Mouse (Mus musculus) kidney, embryonic 16.5 days (tissue): Measurements from ENCODE around the gene Tas2r135. TPM values are rescaled to one million over a fixed set of nuclear protein-coding genes. Genes with fewer than 3 reads are reported as not detected.

ENCODE experiments used
- ATAC-seq: fragments of 200-750 bp; cut with Nextera tagmentation; 2 replicates; pipeline ENCODE4 v1.8.0; 2017; ENCODE audit warnings: moderate TSS enrichment; ENCODE audit not compliant: low FRiP score, low TSS enrichment
- H3K27ac ChIP-seq: fragments of 300-500 bp; sonication (generic); 2 replicates; pipeline ENCODE4 v1.5.1; 2014; ENCODE audit warnings: low read length
- H3K27me3 ChIP-seq: fragments of 300-500 bp; sonication (generic); 2 replicates; pipeline ENCODE4 v1.6.1; 2014; ENCODE audit warnings: low read length, control low read depth, mixed read lengths; ENCODE audit not compliant: insufficient read depth
- H3K36me3 ChIP-seq: fragments of 300-500 bp; sonication (generic); 2 replicates; pipeline ENCODE4 v1.6.1; 2014; ENCODE audit warnings: low read length, control low read depth, mixed read lengths; ENCODE audit not compliant: insufficient read depth
- H3K4me1 ChIP-seq: fragments of 300-500 bp; sonication (generic); 2 replicates; pipeline ENCODE4 v1.6.1; 2014; ENCODE audit warnings: low read length, control low read depth, mixed read lengths; ENCODE audit not compliant: insufficient read depth
- H3K4me2 ChIP-seq: fragments of 300-500 bp; sonication (generic); replicated peaks from 2 replicates; pipeline ENCODE4 v1.6.1; 2014; ENCODE audit warnings: low read depth, low read length
- H3K4me3 ChIP-seq: fragments of 300-500 bp; sonication (generic); 2 replicates; pipeline ENCODE4 v1.5.1; 2014; ENCODE audit warnings: mild to moderate bottlenecking, low read length
- H3K9ac ChIP-seq: fragments of 300-500 bp; sonication (generic); replicated peaks from 2 replicates; pipeline ENCODE4 v1.6.1; 2014; ENCODE audit warnings: low read length
- H3K9me3 ChIP-seq: fragments of 300-500 bp; sonication (generic); 2 replicates; pipeline ENCODE4 v1.6.1; 2016; ENCODE audit warnings: low read length, control low read depth
- WGBS: fragments of 180-500 bp; shearing (Covaris S2); extraction: QIAGEN DNeasy Blood & Tissue Kit; methylation state at CpG from one replicate; pipeline ENCODE4 v1.1.7; 2014; 5-methylcytosine and 5-hydroxymethylcytosine counted together
- polyA plus RNA-seq: library from polyadenylated mRNA; unstranded; fragments of >200 nt; fragmentation: Nextera tagmentation; extraction: Ambion mirVana; gene quantifications from 2 replicates; pipeline ENCODE4 v1.2.1, GENCODE M21; 2015

The Tas2r135 gene
- polyA plus RNA-seq, 1 experiment from 2014 or later, result not detected

DNA sequence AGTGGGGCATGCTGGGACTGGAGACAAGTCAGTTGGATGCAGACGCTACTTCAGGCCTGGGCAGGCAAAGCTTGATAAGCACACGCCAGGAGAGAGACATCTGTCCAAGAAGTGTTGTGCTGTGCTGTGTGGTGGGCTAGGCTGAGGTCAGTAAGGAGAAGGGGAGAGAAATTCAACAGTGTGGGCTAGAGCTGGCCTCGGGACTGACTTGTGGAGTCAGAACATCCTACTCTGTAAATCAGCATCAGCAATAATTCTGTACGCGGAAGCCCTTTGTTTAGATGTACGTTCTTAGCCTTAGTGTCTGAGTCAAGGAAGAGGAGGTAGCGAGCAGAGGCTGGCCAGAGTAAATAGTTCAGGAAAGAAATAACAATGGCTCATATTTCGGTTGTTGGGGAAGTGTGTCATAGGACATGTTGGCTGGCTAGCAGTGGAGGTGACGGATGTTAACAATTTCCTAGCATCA lies 23.3 kb upstream of the Tas2r135 start:
- ATAC-seq, result peak; percentile 74
- Histone ChIP-seq H3K27me3 (no peaks in the 10 kb centered on the region), H3K4me3 (no peak overlapping the region), H3K4me2 (no peak overlapping the region), H3K9me3 (no peaks in the 10 kb centered on the region), H3K9ac (no peak overlapping the region), H3K27ac (peak overlapping the region; percentile 77), H3K36me3 (no peaks in the 10 kb centered on the region), H3K4me1 (peaks cover 8% of the 10 kb centered on the region; the same call in 1 of the 2 replicates)
- 20% methylated on average over 9 of the region's 9 CpGs for WGBS

DNA sequence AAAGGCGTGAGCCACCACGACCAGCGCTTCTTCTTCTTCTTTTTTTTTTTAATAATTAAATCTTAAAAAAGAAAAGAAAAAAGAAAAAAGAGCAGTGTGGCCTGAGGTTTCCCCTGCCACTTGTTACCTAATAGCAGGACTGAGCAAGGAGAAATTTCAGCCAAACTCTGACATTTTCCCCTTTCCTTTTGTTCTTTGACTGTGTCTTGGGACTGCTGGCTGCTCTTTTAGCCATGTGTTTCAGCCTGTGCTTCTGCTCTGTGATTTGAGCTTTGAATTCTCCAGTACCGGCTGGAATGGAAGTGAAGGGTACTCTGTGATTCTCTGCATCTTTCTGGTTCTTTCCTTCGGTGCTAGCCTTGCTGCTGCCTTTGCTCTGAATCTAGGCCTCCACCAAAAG lies 21.9 kb upstream of the Tas2r135 start:
- H3K27ac ChIP-seq, result no peak overlapping the region
- peaks cover 8% of the 10 kb centered on the region; the same call in 1 of the 2 replicates for H3K4me1 ChIP-seq
- H3K27me3 ChIP-seq, result no peaks in the 10 kb centered on the region
- no peaks in the 10 kb centered on the region for H3K9me3 ChIP-seq
- H3K9ac ChIP-seq, result no peak overlapping the region
- ATAC-seq, result no peak
- no peak overlapping the region for H3K4me2 ChIP-seq
- H3K4me3 ChIP-seq, result no peak overlapping the region
- no peaks in the 10 kb centered on the region for H3K36me3 ChIP-seq
- WGBS, result 89% methylated on average over 5 of the region's 5 CpGs

- H3K9ac ChIP-seq, result no peak overlapping the region
- no peak overlapping the region for H3K27ac ChIP-seq
- no peak overlapping the region for H3K4me3 ChIP-seq
- no peaks in the 10 kb centered on the region for H3K27me3 ChIP-seq
- no peak overlapping the region for H3K4me2 ChIP-seq
- no peaks in the 10 kb centered on the region for H3K9me3 ChIP-seq
- WGBS, result 54% methylated on average over 4 of the region's 4 CpGs
- no peak for ATAC-seq
- peaks cover 8% of the 10 kb centered on the region; the same call in 1 of the 2 replicates for H3K4me1 ChIP-seq
- H3K36me3 ChIP-seq, result no peaks in the 10 kb centered on the region
Measured at GRCm38 (mm10) chr6:42385635-42386034, 19.6 kb upstream of the Tas2r135 start.

GRCm38 (mm10) chr6:42391796-42392330 lies 13.4 kb upstream of the Tas2r135 start:
- H3K27ac ChIP-seq, result peak overlapping the region; percentile 53; the same call in 1 of the 2 replicates
- H3K4me2 ChIP-seq, result no peak overlapping the region
- H3K4me1 ChIP-seq, result peaks cover 12% of the 10 kb centered on the region
- H3K9me3 ChIP-seq, result no peaks in the 10 kb centered on the region
- peak; percentile 93 for ATAC-seq
- WGBS, result 21% methylated on average over 2 of the region's 2 CpGs
- H3K36me3 ChIP-seq, result no peaks in the 10 kb centered on the region
- no peak overlapping the region for H3K9ac ChIP-seq
- no peak overlapping the region for H3K4me3 ChIP-seq
- no peaks in the 10 kb centered on the region for H3K27me3 ChIP-seq

DNA sequence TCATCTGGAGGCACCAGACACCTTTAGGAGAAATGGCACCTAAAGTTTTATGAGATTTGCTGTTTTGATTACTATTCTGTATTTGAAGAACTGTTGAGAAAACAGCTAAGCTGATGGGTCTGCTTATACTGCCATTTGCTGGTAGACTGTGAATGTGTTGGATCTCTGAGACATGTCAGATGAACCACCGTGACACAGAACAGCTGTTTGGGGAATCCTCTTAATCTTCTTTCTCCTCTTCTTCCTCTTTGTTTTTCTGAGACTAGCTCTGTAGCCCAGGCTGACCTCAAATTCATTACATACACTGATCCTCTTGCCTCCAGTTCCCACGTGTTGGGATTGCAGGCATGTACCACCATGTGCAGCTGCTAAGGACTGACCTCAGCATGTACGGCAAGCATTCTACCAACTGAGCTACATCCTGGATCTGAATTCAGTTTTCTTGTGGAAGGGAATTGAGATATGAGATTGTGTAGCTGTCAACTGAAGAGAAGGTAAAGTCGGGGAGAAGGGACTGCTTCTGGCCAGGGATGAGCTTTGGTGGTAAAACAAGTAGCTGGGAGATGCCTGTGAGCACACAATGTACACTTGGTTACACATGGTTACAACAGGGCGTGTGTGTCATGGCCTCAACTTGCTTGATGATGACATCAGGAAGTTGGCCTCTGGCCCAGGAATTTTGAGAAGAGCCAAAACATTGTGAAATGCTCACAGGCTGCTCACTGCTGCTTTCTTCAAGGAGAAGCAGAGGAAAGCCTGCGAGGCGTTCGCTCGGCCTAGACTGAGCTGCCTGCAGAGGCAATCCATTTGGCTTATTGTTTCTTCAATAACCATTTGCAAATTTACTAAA lies 9.0 kb upstream of the Tas2r135 start:
- Histone ChIP-seq H3K9ac (no peak overlapping the region), H3K4me3 (no peak overlapping the region), H3K9me3 (no peaks in the 10 kb centered on the region), H3K36me3 (no peaks in the 10 kb centered on the region), H3K27ac (peak overlapping the region; percentile 47; the same call in 1 of the 2 replicates), H3K4me2 (no peak overlapping the region), H3K4me1 (peaks cover 15% of the 10 kb centered on the region), H3K27me3 (no peaks in the 10 kb centered on the region)
- WGBS, result 51% methylated on average over 9 of the region's 9 CpGs
- peak; percentile 75 for ATAC-seq

DNA sequence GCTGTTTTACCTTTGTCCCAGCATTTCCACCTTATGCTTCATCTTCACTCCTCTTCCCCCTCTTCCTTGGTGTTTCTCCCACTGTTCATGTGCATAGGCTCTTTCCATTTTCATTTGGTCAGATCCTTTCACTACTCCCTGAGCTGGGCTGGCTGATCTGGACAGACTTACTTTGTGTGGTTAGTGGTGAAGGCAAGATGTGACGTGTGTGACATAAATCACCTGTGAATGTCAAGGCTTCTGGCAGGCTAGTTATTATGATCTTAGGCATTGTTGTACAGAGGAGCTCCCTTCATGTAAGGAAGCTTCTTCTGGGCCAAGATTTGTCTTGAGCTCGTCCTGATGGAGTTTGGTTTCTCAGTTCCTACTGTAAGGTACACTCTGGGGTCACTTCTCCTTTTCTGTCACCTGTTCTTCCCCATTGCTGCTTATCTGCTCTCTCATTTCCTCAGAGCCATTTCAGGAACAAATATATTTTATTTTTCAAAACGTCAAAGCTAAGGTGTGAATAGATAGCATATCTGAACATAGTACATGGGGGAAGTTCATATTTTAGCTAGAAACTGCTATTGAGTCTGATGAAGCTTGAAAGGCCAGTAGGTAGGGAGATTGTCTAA lies 8.1 kb upstream of the Tas2r135 start:
- Histone ChIP-seq H3K4me2 (no peak overlapping the region), H3K27ac (no peak overlapping the region), H3K4me1 (peaks cover 9% of the 10 kb centered on the region), H3K9me3 (no peaks in the 10 kb centered on the region), H3K9ac (no peak overlapping the region), H3K36me3 (no peaks in the 10 kb centered on the region), H3K27me3 (no peaks in the 10 kb centered on the region), H3K4me3 (no peak overlapping the region)
- ATAC-seq, result no peak
- 64% methylated on average over 3 of the region's 3 CpGs for whole genome bisulfite sequencing

- Histone ChIP-seq H3K27me3 (no peaks in the 10 kb centered on the region), H3K27ac (no peak overlapping the region), H3K9me3 (no peaks in the 10 kb centered on the region), H3K9ac (no peak overlapping the region), H3K4me2 (no peak overlapping the region), H3K4me3 (no peak overlapping the region), H3K4me1 (peaks cover 9% of the 10 kb centered on the region), H3K36me3 (no peaks in the 10 kb centered on the region)
- WGBS, result 73% methylated on average over 3 of the region's 3 CpGs
- no peak for ATAC-seq
Measured at GRCm38 (mm10) chr6:42398285-42398684, 6.9 kb upstream of the Tas2r135 start.

- Histone ChIP-seq H3K9me3 (no peaks in the 10 kb centered on the region), H3K4me2 (no peak overlapping the region), H3K27me3 (no peaks in the 10 kb centered on the region), H3K9ac (no peak overlapping the region), H3K36me3 (no peaks in the 10 kb centered on the region), H3K4me3 (no peak overlapping the region), H3K27ac (no peak overlapping the region), H3K4me1 (peaks cover 9% of the 10 kb centered on the region)
- WGBS, result 96% methylated on average over 1 of the region's 1 CpGs
- ATAC-seq, result no peak
Measured at GRCm38 (mm10) chr6:42398998-42399397, 6.2 kb upstream of the Tas2r135 start.

- H3K27ac ChIP-seq, result no peak within 1 kb of the TSS
- H3K36me3 ChIP-seq, result no peaks in the 10 kb centered on the region
- WGBS, result 92% methylated on average over 1 of the region's 1 CpGs
- no peak within 1 kb of the TSS for H3K4me2 ChIP-seq
- no peak within 1 kb of the TSS for H3K9ac ChIP-seq
- ATAC-seq, result no peak
- no peaks in the 10 kb centered on the region for H3K27me3 ChIP-seq
- peaks cover 9% of the 10 kb centered on the region for H3K4me1 ChIP-seq
- H3K9me3 ChIP-seq, result no peaks in the 10 kb centered on the region
- H3K4me3 ChIP-seq, result no peak within 1 kb of the TSS
Measured at GRCm38 (mm10) chr6:42399938-42400337, 5.3 kb upstream of the Tas2r135 start, which contains the start of gene Tas2r143. Gene Tas2r143 (plus strand): TSS chr6:42400238.
